Mouse (Mus musculus) left cerebral cortex, postnatal 25 days (tissue): ENCODE data around the gene Ropn1l. TPM values are rescaled to one million over a fixed set of nuclear protein-coding genes. Genes with fewer than 3 reads are reported as not detected.
A peak's percentile ranks its signal among the peaks of the same experiment; 100 is the strongest.

Experiments
- DNase-seq, 2 experiments: peaks; one replicate each; pipeline ENCODE4 v3.0.0; 2022; ENCODE audit warnings: low spot score in 2 of 2, mixed read lengths in 1 of 2
- intact Hi-C: fragments of 180-260 bp; cut with DNase I; formaldehyde crosslinking; loops from one replicate; pipeline ENCODE4 v1.15.1; 2025
- total RNA-seq, 2 experiments: library from RNA; stranded (reverse); gene quantifications; 2 replicates each; pipeline ENCODE4 v1.2.3; 2021

The Ropn1l gene
- 1 to 10 TPM in 1 of 2 experiments, under 1 TPM in 1; 0.82 to 2.1 TPM for total RNA-seq

- intact Hi-C loops = loop anchor here (10.0 kb wide), 1 partner anchor 131 kb away; no protein-coding TSS in a partner anchor
- peak; percentile 91 to 92 for DNase-seq
Observed at GRCm38 (mm10) chr15:31453098-31453916, at the start of gene Ropn1l. Ropn1l (minus strand) TSS chr15:31453737.

GRCm38 (mm10) chr15:31502996-31503395 is 49.5 kb upstream of the Ropn1l start:
- intact Hi-C loops = no loop called here
- no peak for DNase-seq

- DNase-seq = no peak
- intact Hi-C loops = no loop called here
Observed at GRCm38 (mm10) chr15:31502313-31502712, 48.8 kb upstream of the Ropn1l start.

- no peak for DNase-seq
- intact Hi-C loops = loop anchor here (5.0 kb wide), 1 partner anchor 92 kb away; no protein-coding TSS in a partner anchor
Observed at GRCm38 (mm10) chr15:31494803-31495202, 41.3 kb upstream of the Ropn1l start.

- DNase-seq = no peak
Observed at GRCm38 (mm10) chr15:31494310-31494709, 40.8 kb upstream of the Ropn1l start.

GRCm38 (mm10) chr15:31487407-31487806 is 33.9 kb upstream of the Ropn1l start:
- intact Hi-C loops = no loop called here
- DNase-seq = no peak

More at GRCm38 (mm10) chr15:31494310-31494709, 40.8 kb upstream of the Ropn1l start:
- intact Hi-C loops = no loop called here

- intact Hi-C loops = no loop called here
- DNase-seq = no peak
Observed at GRCm38 (mm10) chr15:31476678-31477077, 23.1 kb upstream of the Ropn1l start.

GRCm38 (mm10) chr15:31472645-31473574 is 19.4 kb upstream of the Ropn1l start:
- DNase-seq = no peak
- intact Hi-C loops = no loop called here

- DNase-seq = no peak
- intact Hi-C loops = no loop called here
Observed at GRCm38 (mm10) chr15:31471529-31471928, 18.0 kb upstream of the Ropn1l start.

GRCm38 (mm10) chr15:31469497-31469896 is 16.0 kb upstream of the Ropn1l start:
- intact Hi-C loops = no loop called here

GRCm38 (mm10) chr15:31468806-31469205 is 15.3 kb upstream of the Ropn1l start:
- intact Hi-C loops = no loop called here
- no peak for DNase-seq

More at GRCm38 (mm10) chr15:31469497-31469896, 16.0 kb upstream of the Ropn1l start:
- DNase-seq = no peak

- DNase-seq = no peak
- intact Hi-C loops = no loop called here
Observed at GRCm38 (mm10) chr15:31466749-31467148, 13.2 kb upstream of the Ropn1l start.

GRCm38 (mm10) chr15:31466295-31466694 is 12.8 kb upstream of the Ropn1l start:
- intact Hi-C loops = no loop called here
- DNase-seq = no peak

GRCm38 (mm10) chr15:31465806-31466205 is 12.3 kb upstream of the Ropn1l start:
- DNase-seq = no peak
- intact Hi-C loops = no loop called here

GRCm38 (mm10) chr15:31460571-31460970 is 7.0 kb upstream of the Ropn1l start:
- intact Hi-C loops = no loop called here

GRCm38 (mm10) chr15:31458081-31458480 is 4.5 kb upstream of the Ropn1l start:
- DNase-seq = no peak
- intact Hi-C loops = loop anchor here (10.0 kb wide), 1 partner anchor 127 kb away; no protein-coding TSS in a partner anchor

More at GRCm38 (mm10) chr15:31460571-31460970, 7.0 kb upstream of the Ropn1l start:
- peak in 1 of 2 experiments; percentile 31 for DNase-seq

GRCm38 (mm10) chr15:31456381-31456780 is 2.8 kb upstream of the Ropn1l start:
- no peak for DNase-seq
- intact Hi-C loops = loop anchor here (10.0 kb wide), 1 partner anchor 128 kb away; no protein-coding TSS in a partner anchor

GRCm38 (mm10) chr15:31454861-31455295 is 1.3 kb upstream of the Ropn1l start:
- intact Hi-C loops = loop anchor here (10.0 kb wide), 1 partner anchor 130 kb away; no protein-coding TSS in a partner anchor

GRCm38 (mm10) chr15:31454096-31454860 is 741 bp upstream of the Ropn1l start:
- DNase-seq = no peak
- intact Hi-C loops = loop anchor here (10.0 kb wide), 1 partner anchor 131 kb away; no protein-coding TSS in a partner anchor

More at GRCm38 (mm10) chr15:31454861-31455295, 1.3 kb upstream of the Ropn1l start:
- DNase-seq = no peak
